ENCODE assay signal across 13 mouse cellular contexts in the genomic region with DNA sequence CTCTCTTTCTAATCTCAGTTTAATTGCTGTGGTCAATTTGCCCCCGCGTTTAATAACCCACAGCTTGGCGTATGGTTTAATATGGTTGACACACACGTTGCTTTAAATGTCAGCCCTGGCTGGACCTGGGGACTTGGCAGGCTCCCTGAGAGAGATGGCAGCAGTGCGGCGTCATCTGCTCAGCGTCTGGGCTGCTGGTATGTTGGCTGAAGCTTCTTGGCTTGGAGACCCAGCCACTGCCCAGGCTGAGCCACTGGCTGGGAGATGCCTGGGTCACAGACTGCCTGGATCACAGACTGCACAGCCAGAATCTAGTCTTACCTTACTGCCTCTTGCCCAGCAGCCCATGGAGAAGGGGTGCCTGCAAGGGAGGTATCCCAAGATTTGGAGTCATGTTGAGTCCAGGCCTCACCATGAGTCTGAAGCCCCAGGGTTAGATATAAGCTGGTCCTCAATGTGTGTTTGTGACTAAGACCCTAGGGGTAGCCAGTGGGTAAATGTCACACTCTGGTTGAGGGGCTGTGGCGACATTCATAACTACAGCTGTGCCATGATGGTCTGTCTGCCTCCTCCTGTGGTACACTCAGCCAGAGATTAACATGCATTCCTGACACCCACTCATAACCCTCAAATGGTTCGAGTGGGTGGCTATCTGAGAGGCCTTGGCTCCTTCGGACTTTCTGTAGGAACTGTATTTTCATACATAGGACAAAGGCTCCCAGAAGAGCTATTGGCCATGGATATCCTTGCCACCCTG.
DNase-seq lines count a peak whose midpoint lies in the region; ATAC-seq and TF ChIP-seq lines count a peak whose summit lies in the region.
"Had no signal": no experiment of that assay in that cellular context is flagged by ENCODE, and none has a peak within 500 bp of the region (broad histone marks: within the 10 kb centered on the region; RNA-seq: fewer than 3 reads in every experiment).

No protein-coding gene starts in this region.

- H3K27ac ChIP-seq in heart, adult 2 months, result no peak overlapping the region; the same call in 1 of the 2 replicates
- H3K27ac ChIP-seq in heart, embryonic 11.5 days (ENCODE audit: low read depth, low read length), result no peak overlapping the region
- 0 out of 2 replicates have a peak overlapping the region, but pooled peaks have one; percentile 6 for H3K27ac ChIP-seq in heart, postnatal 0 days (ENCODE audit: low read depth)
- no peak overlapping the region for H3K27ac ChIP-seq in liver, embryonic 12.5 days

- intact Hi-C loops in heart, adult 2 months (cut with DNase I), result loop anchor here (2.0 kb wide), 1 partner anchor 49 kb away; no protein-coding TSS in a partner anchor

- peaks cover 5% of the 10 kb centered on the region; the same call in 1 of the 2 replicates for H3K4me1 ChIP-seq in heart, adult 2 months (ENCODE audit: control insufficient read depth, insufficient read depth, low read length)
- peaks cover 7% of the 10 kb centered on the region; the same call in 1 of the 2 replicates for H3K4me1 ChIP-seq in heart, embryonic 11.5 days (ENCODE audit: control insufficient read depth, insufficient read depth, low read length)
- H3K4me1 ChIP-seq in heart, postnatal 0 days (ENCODE audit: control insufficient read depth, insufficient read depth), result peaks cover 20% of the 10 kb centered on the region
- no peaks in the 10 kb centered on the region for H3K4me1 ChIP-seq in liver, embryonic 12.5 days

- peak; percentile 52 to 79 for DNase-seq in heart, adult 2 months
- DNase-seq in brain, adult 2 months (ENCODE audit: low read depth, low spot score), result peak; percentile 20
- peak; percentile 84 for DNase-seq in gastrocnemius, adult 18-20 months (ENCODE audit: low spot score)
- DNase-seq in heart, postnatal 0 days (ENCODE audit: low spot score), result peak; percentile 54
- DNase-seq in embryo, embryonic 9.5 days (ENCODE audit: extremely low spot score), result no peak
- DNase-seq: kidney, postnatal 14 days; liver; spleen, adult 18-20 months had no signal

- no peak overlapping the region for H3K9ac ChIP-seq in heart, adult 2 months (ENCODE audit: low read depth, low read length)
- no peak overlapping the region for H3K9ac ChIP-seq in heart, embryonic 11.5 days (ENCODE audit: low read depth, low read length)
- no peak overlapping the region for H3K9ac ChIP-seq in heart, postnatal 0 days (replicated peaks; ENCODE audit: low read depth, low read length)
- no peak overlapping the region for H3K9ac ChIP-seq in liver, embryonic 12.5 days

- no peaks in the 10 kb centered on the region for H3K9me3 ChIP-seq in heart, embryonic 11.5 days (replicated peaks; ENCODE audit: control insufficient read depth, low read length)
- no peaks in the 10 kb centered on the region for H3K9me3 ChIP-seq in heart, postnatal 0 days (replicated peaks; ENCODE audit: control insufficient read depth, low read length)
- no peaks in the 10 kb centered on the region for H3K9me3 ChIP-seq in liver, embryonic 12.5 days (replicated peaks)

- peak; percentile 45; the same call in 1 of the 2 replicates for TF ChIP-seq EP300 in heart, adult 2 months (IDR thresholded peaks at IDR 0.05; ENCODE audit: insufficient read depth, low read depth, low read length)
- no peak for TF ChIP-seq EP300 in heart, postnatal 0 days (IDR thresholded peaks at IDR 0.05; ENCODE audit: low read depth)

- H3K4me3 ChIP-seq in heart, adult 2 months, result no peak overlapping the region
- H3K4me3 ChIP-seq in heart, embryonic 11.5 days (ENCODE audit: low read depth, low read length), result no peak overlapping the region
- no peak overlapping the region for H3K4me3 ChIP-seq in heart, postnatal 0 days (ENCODE audit: low read depth, low read length)
- no peak overlapping the region for H3K4me3 ChIP-seq in liver, embryonic 12.5 days

- peak; percentile 14; the same call in 1 of the 2 replicates for TF ChIP-seq CTCF in heart, adult 2 months (IDR thresholded peaks at IDR 0.05)
- TF ChIP-seq CTCF in heart, postnatal 0 days (IDR thresholded peaks at IDR 0.05; ENCODE audit: low read depth), result peak; percentile 22

- no peaks in the 10 kb centered on the region for H3K79me2 ChIP-seq in heart, adult 2 months (replicated peaks; ENCODE audit: control insufficient read depth, insufficient read depth, low read length)

- no peak for ATAC-seq in heart, embryonic 11.5 days (replicated peaks; ENCODE audit: insufficient number of reproducible peaks, low FRiP score, low TSS enrichment)
- ATAC-seq in heart, postnatal 0 days (ENCODE audit: insufficient read depth, low read depth), result peak; percentile 86
- no peak for ATAC-seq in liver, embryonic 12.5 days
- ATAC-seq in activated CD4-positive, CD25-positive, alpha-beta regulatory T cell, adult 4 months, result no peak
- ATAC-seq: CD4-positive, CD25-positive, alpha-beta regulatory T cell, adult 4 months had no signal

- H3K4me2 ChIP-seq in heart, embryonic 11.5 days, result no peak overlapping the region
- H3K4me2 ChIP-seq in heart, postnatal 0 days (ENCODE audit: low read depth, low read length), result no peak overlapping the region
- no peak overlapping the region for H3K4me2 ChIP-seq in liver, embryonic 12.5 days
- H3K4me2 ChIP-seq: midbrain, embryonic 11.5 days had no signal

- no peak for TF ChIP-seq POLR2A in heart, adult 2 months (IDR thresholded peaks at IDR 0.05; ENCODE audit: insufficient read depth, low read depth, low read length)

- H3K27me3 ChIP-seq in heart, adult 2 months (ENCODE audit: control insufficient read depth, insufficient read depth, low read length), result no peaks in the 10 kb centered on the region
- peaks cover 5% of the 10 kb centered on the region; the same call in 1 of the 2 replicates for H3K27me3 ChIP-seq in heart, embryonic 11.5 days (ENCODE audit: control insufficient read depth, insufficient read depth, low read length)
- 0 out of 2 replicates have a peak, but pooled peaks cover 3% of the 10 kb centered on the region for H3K27me3 ChIP-seq in heart, postnatal 0 days (ENCODE audit: control insufficient read depth, insufficient read depth, low read length)
- H3K27me3 ChIP-seq in liver, embryonic 12.5 days (replicated peaks), result peaks cover 22% of the 10 kb centered on the region

- no peaks in the 10 kb centered on the region for H3K36me3 ChIP-seq in heart, adult 2 months (ENCODE audit: control insufficient read depth, insufficient read depth, low read length)
- no peaks in the 10 kb centered on the region for H3K36me3 ChIP-seq in heart, embryonic 11.5 days (ENCODE audit: control insufficient read depth, insufficient read depth, low read length)
- no peaks in the 10 kb centered on the region for H3K36me3 ChIP-seq in heart, postnatal 0 days (replicated peaks; ENCODE audit: control insufficient read depth, insufficient read depth, low read length)
- no peaks in the 10 kb centered on the region for H3K36me3 ChIP-seq in liver, embryonic 12.5 days

- WGBS in heart, adult 2 months, result 57% methylated on average over 10 of the region's 10 CpGs
- 78% methylated on average over 10 of the region's 10 CpGs for WGBS in heart, embryonic 11.5 days (ENCODE audit: insufficient replicate concordance)
- 39% methylated on average over 10 of the region's 10 CpGs for WGBS in heart, postnatal 0 days
- 62% methylated on average over 10 of the region's 10 CpGs for WGBS in liver, embryonic 12.5 days (ENCODE audit: insufficient replicate concordance)
